Mouse (Mus musculus): ENCODE data around the gene Topbp1.

- no peak for TF ChIP-seq CTCF (IDR thresholded peaks at IDR 0.05; ENCODE audit: low read depth, low read length)
- no peak for TF ChIP-seq GATA1 (IDR thresholded peaks at IDR 0.05; ENCODE audit: borderline replicate concordance, low read length)
- no peak for TF ChIP-seq TAL1 (conservative IDR thresholded peaks at IDR 0.05; ENCODE audit: low read depth, low read length)
These were observed 64.9 kb downstream of the Topbp1 start for GRCm38 (mm10) chr9:103369951-103370350.
